24 mouse cellular contexts compared by ENCODE assay signal in genomic region chr9:22453990-22454389, GRCm38 (mm10). TPM values are rescaled to one million over a fixed set of nuclear protein-coding genes. Genes with fewer than 3 reads are reported as not detected.
A peak's percentile ranks its signal among the peaks of the same experiment; 100 is the strongest.
DNase-seq lines count a peak whose midpoint lies in the region; ATAC-seq and TF ChIP-seq lines count a peak whose summit lies in the region.
"Not testable (repeated sequence)": the region's sequence is repeated elsewhere in the genome, so short reads cannot be mapped to it uniquely, and the experiment has no call there.
"Had no signal": no experiment of that assay in that cellular context is flagged by ENCODE, and none has a peak within 500 bp of the region (broad histone marks: within the 10 kb centered on the region; RNA-seq: fewer than 3 reads in every experiment).

Gene Gm17545 (plus strand): TSS chr9:22454290.

- WGBS in liver, embryonic 11.5 days: 82% methylated on average over 8 of the region's 8 CpGs
- 81% methylated on average over 8 of the region's 8 CpGs for WGBS in liver, embryonic 12.5 days (ENCODE audit: insufficient replicate concordance)
- WGBS in liver, embryonic 13.5 days (ENCODE audit: insufficient replicate concordance): 73% methylated on average over 8 of the region's 8 CpGs
- 71% methylated on average over 8 of the region's 8 CpGs for WGBS in liver, embryonic 14.5 days (ENCODE audit: insufficient replicate concordance)
- 71% methylated on average over 8 of the region's 8 CpGs for WGBS in liver, embryonic 15.5 days (ENCODE audit: insufficient replicate concordance)
- WGBS in liver, embryonic 16.5 days (ENCODE audit: insufficient replicate concordance): 77% methylated on average over 8 of the region's 8 CpGs

- peaks cover 26 to 82% of the 10 kb centered on the region in 2 experiments for H3K36me3 ChIP-seq in MEL (ENCODE audit: control insufficient read depth in 1 of 2, insufficient read depth in 2 of 2, low read length in 2 of 2)
- H3K36me3 ChIP-seq in erythroblast, embryonic 14.5 days (ENCODE audit: control insufficient read depth): peaks cover 91% of the 10 kb centered on the region
- peaks cover 50% of the 10 kb centered on the region for H3K36me3 ChIP-seq in liver, embryonic 11.5 days (ENCODE audit: control insufficient read depth, insufficient read depth, low read length)
- peaks cover 100% of the 10 kb centered on the region for H3K36me3 ChIP-seq in liver, embryonic 12.5 days
- H3K36me3 ChIP-seq in liver, embryonic 13.5 days: peaks cover 84% of the 10 kb centered on the region
- H3K36me3 ChIP-seq in liver, embryonic 14.5 days (replicated peaks; ENCODE audit: control insufficient read depth, insufficient read depth, low read depth): peaks cover 41% of the 10 kb centered on the region
- H3K36me3 ChIP-seq in liver, embryonic 15.5 days (replicated peaks): peaks cover 93% of the 10 kb centered on the region
- peaks cover 29% of the 10 kb centered on the region for H3K36me3 ChIP-seq in liver, embryonic 16.5 days (ENCODE audit: control insufficient read depth, insufficient read depth)

- not testable (repeated sequence) for H3K27me3 ChIP-seq in MEL (ENCODE audit: control insufficient read depth in 1 of 2, insufficient read depth in 2 of 2, low read length in 2 of 2); erythroblast, embryonic 14.5 days (ENCODE audit: control insufficient read depth); liver, embryonic 11.5 days (replicated peaks; ENCODE audit: control insufficient read depth, insufficient read depth, low read length); liver, embryonic 12.5 days (replicated peaks); liver, embryonic 13.5 days; liver, embryonic 14.5 days (ENCODE audit: control insufficient read depth, insufficient read depth, low read length); liver, embryonic 15.5 days; liver, embryonic 16.5 days (ENCODE audit: control insufficient read depth, insufficient read depth, low read depth, low read length)

- DNase-seq in MEL (ENCODE audit: low read depth, low spot score); liver, embryonic 11.5 days (ENCODE audit: low spot score); liver, embryonic 13.5 days; liver, embryonic 14.5 days (ENCODE audit: low read depth in 3 of 3, low spot score in 3 of 3): not testable (repeated sequence)

- TF ChIP-seq RAD21 in MEL (IDR thresholded peaks at IDR 0.05; ENCODE audit: low read depth, low read length): not testable (repeated sequence)

- not testable (repeated sequence) for TF ChIP-seq POLR2A in MEL (IDR thresholded peaks at IDR 0.05; ENCODE audit: control insufficient read depth in 1 of 2, insufficient read depth in 1 of 2, low read depth in 1 of 2, low read length in 2 of 2, poor library complexity in 1 of 2)

- peak within 1 kb of the TSS; percentile 11; the same call in 1 of the 2 replicates for H3K9ac ChIP-seq in MEL (ENCODE audit: control insufficient read depth, low read depth, low read length, poor library complexity, severe bottlenecking)
- H3K9ac ChIP-seq in liver, embryonic 11.5 days (ENCODE audit: low read depth, low read length): peak within 1 kb of the TSS; percentile 18; the same call in 1 of the 2 replicates
- H3K9ac ChIP-seq in liver, embryonic 12.5 days: peak within 1 kb of the TSS; percentile 14
- peak within 1 kb of the TSS; percentile 46 for H3K9ac ChIP-seq in liver, embryonic 13.5 days
- peak within 1 kb of the TSS; percentile 7; the same call in 1 of the 2 replicates for H3K9ac ChIP-seq in liver, embryonic 14.5 days (replicated peaks)
- H3K9ac ChIP-seq in liver, embryonic 15.5 days: 0 out of 2 replicates have a peak within 1 kb of the TSS, but pooled peaks have one; percentile 15
- H3K9ac ChIP-seq in liver, embryonic 16.5 days (ENCODE audit: low read depth, low read length): not testable (repeated sequence)

- not testable (repeated sequence) for ATAC-seq in liver, embryonic 11.5 days (replicated peaks; ENCODE audit: low FRiP score); liver, embryonic 12.5 days; liver, embryonic 13.5 days (ENCODE audit: low read depth); liver, embryonic 14.5 days (ENCODE audit: insufficient read depth); liver, embryonic 15.5 days (ENCODE audit: insufficient read depth); liver, embryonic 16.5 days (ENCODE audit: low read depth)

- peak within 1 kb of the TSS; percentile 32; the same call in 1 of the 2 replicates for H3K4me2 ChIP-seq in liver, embryonic 11.5 days
- H3K4me2 ChIP-seq in liver, embryonic 12.5 days: peak within 1 kb of the TSS; percentile 43
- peak within 1 kb of the TSS; percentile 32 for H3K4me2 ChIP-seq in liver, embryonic 13.5 days
- H3K4me2 ChIP-seq in liver, embryonic 14.5 days (ENCODE audit: low read depth): peak within 1 kb of the TSS; percentile 32
- H3K4me2 ChIP-seq in liver, embryonic 15.5 days: peak within 1 kb of the TSS; percentile 11; the same call in 1 of the 2 replicates
- peak within 1 kb of the TSS; percentile 24 for H3K4me2 ChIP-seq in liver, embryonic 16.5 days (ENCODE audit: low read depth, low read length)

- TF ChIP-seq CTCF in MEL (IDR thresholded peaks at IDR 0.05 in 2 of 3, conservative IDR thresholded peaks at IDR 0.05 in 1 of 3; ENCODE audit: control insufficient read depth in 1 of 3, insufficient read depth in 1 of 3, low read depth in 2 of 3, low read length in 3 of 3, poor library complexity in 1 of 3, severe bottlenecking in 1 of 3); liver, embryonic 14.5 days (IDR thresholded peaks at IDR 0.05; ENCODE audit: low read depth): not testable (repeated sequence)

- not testable (repeated sequence) for TF ChIP-seq EP300 in MEL (IDR thresholded peaks at IDR 0.05; ENCODE audit: low read depth in 1 of 2, low read length in 2 of 2); liver, embryonic 14.5 days (IDR thresholded peaks at IDR 0.05; ENCODE audit: low read depth)

- H3K4me1 ChIP-seq in MEL (ENCODE audit: control insufficient read depth in 1 of 2, insufficient read depth in 2 of 2, low read length in 2 of 2): peaks cover 21 to 25% of the 10 kb centered on the region in 2 experiments
- peaks cover 26% of the 10 kb centered on the region for H3K4me1 ChIP-seq in erythroblast, embryonic 14.5 days (ENCODE audit: control insufficient read depth)
- not testable (repeated sequence) for H3K4me1 ChIP-seq in liver, embryonic 11.5 days (replicated peaks; ENCODE audit: control insufficient read depth, insufficient read depth, low read length)
- peaks cover 30% of the 10 kb centered on the region for H3K4me1 ChIP-seq in liver, embryonic 12.5 days
- peaks cover 25% of the 10 kb centered on the region for H3K4me1 ChIP-seq in liver, embryonic 13.5 days (replicated peaks)
- peaks cover 0 to 16% of the 10 kb centered on the region in 2 experiments; a peak in 2 of 4 replicates for H3K4me1 ChIP-seq in liver, embryonic 14.5 days (replicated peaks; ENCODE audit: control insufficient read depth in 2 of 2, insufficient read depth in 2 of 2, low read length in 1 of 2)
- H3K4me1 ChIP-seq in liver, embryonic 15.5 days (replicated peaks): peaks cover 22% of the 10 kb centered on the region
- H3K4me1 ChIP-seq in liver, embryonic 16.5 days (ENCODE audit: control insufficient read depth, low read depth, low read length): peaks cover 11% of the 10 kb centered on the region

- peak within 1 kb of the TSS; percentile 74 for H3K27ac ChIP-seq in MEL (ENCODE audit: control insufficient read depth, low read depth, low read length)
- peak within 1 kb of the TSS; percentile 83 for H3K27ac ChIP-seq in liver, embryonic 11.5 days (ENCODE audit: low read depth, low read length)
- peak within 1 kb of the TSS; percentile 74 for H3K27ac ChIP-seq in liver, embryonic 12.5 days
- H3K27ac ChIP-seq in liver, embryonic 13.5 days: peak within 1 kb of the TSS; percentile 68
- peak within 1 kb of the TSS; percentile 14; the same call in 1 of the 2 replicates for H3K27ac ChIP-seq in liver, embryonic 14.5 days
- H3K27ac ChIP-seq in liver, embryonic 15.5 days (replicated peaks): peak within 1 kb of the TSS; percentile 66
- peak within 1 kb of the TSS; percentile 58 for H3K27ac ChIP-seq in liver, embryonic 16.5 days (ENCODE audit: low read length)

- H3K4me3 ChIP-seq in MEL (ENCODE audit: control insufficient read depth in 1 of 2, insufficient read depth in 1 of 2, low read depth in 2 of 2, low read length in 2 of 2); liver, embryonic 11.5 days (ENCODE audit: low read depth, low read length); liver, embryonic 12.5 days; liver, embryonic 13.5 days (replicated peaks); liver, embryonic 14.5 days (ENCODE audit: insufficient read depth in 1 of 2, low read depth in 2 of 2, low read length in 2 of 2); liver, embryonic 15.5 days (replicated peaks); liver, embryonic 16.5 days (ENCODE audit: low read depth, low read length): not testable (repeated sequence)
- peak within 1 kb of the TSS; percentile 12 for H3K4me3 ChIP-seq in erythroblast, embryonic 14.5 days (replicated peaks)

- H3K9me3 ChIP-seq in MEL (replicated peaks; ENCODE audit: insufficient read depth, low read length); erythroblast, embryonic 14.5 days (ENCODE audit: control insufficient read depth, low read length); liver, embryonic 11.5 days (ENCODE audit: control insufficient read depth, low read length); liver, embryonic 12.5 days (replicated peaks); liver, embryonic 13.5 days (replicated peaks); liver, embryonic 14.5 days (ENCODE audit: control insufficient read depth, low read length); liver, embryonic 15.5 days (replicated peaks); liver, embryonic 16.5 days (replicated peaks; ENCODE audit: control insufficient read depth, low read length): not testable (repeated sequence)

- H3K79me2 ChIP-seq in MEL (ENCODE audit: control insufficient read depth, insufficient read depth, low read length, poor library complexity): not testable (repeated sequence)

RNA-seq across cellular contexts. Expression of gene Gm17545, which starts in this region (rescaled TPM):
- not detected in 2 replicates for total RNA-seq in MEL (2012; rRNA removed)
- polyA plus RNA-seq in MEL (2012; ENCODE audit: insufficient read depth in 1 of 2, insufficient read length in 2 of 2, low read depth in 1 of 2, low replicate concordance in 2 of 2, missing spikeins in 1 of 2): not detected
- not detected in 2 replicates for polyA plus RNA-seq in erythroblast, embryonic 14.5 days (2012)
- polyA plus RNA-seq in liver, embryonic 11.5 days (2014; fragmentation: Nextera tagmentation; extraction: Ambion mirVana): not detected in 2 replicates
- polyA plus RNA-seq in liver, embryonic 12.5 days (2016; fragmentation: Nextera tagmentation; extraction: Ambion mirVana): not detected in 2 replicates
- polyA plus RNA-seq in liver, embryonic 13.5 days (2015; fragmentation: Nextera tagmentation; extraction: Ambion mirVana): not detected in 2 replicates
- polyA plus RNA-seq in liver, embryonic 14.5 days (2012; rRNA removed): not detected in 2 replicates
- polyA plus RNA-seq in liver, embryonic 14.5 days (2014; fragmentation: Nextera tagmentation; extraction: Ambion mirVana): not detected in 2 replicates
- polyA plus RNA-seq in liver, embryonic 15.5 days (2015; fragmentation: Nextera tagmentation; extraction: Ambion mirVana): not detected in 2 replicates
- polyA plus RNA-seq in liver, embryonic 16.5 days (2015; fragmentation: Nextera tagmentation; extraction: Ambion mirVana): not detected in 2 replicates
- total RNA-seq: adrenal gland, adult 18-20 months; adrenal gland, adult 2 months; adrenal gland, adult 8-10 months; adrenal gland, postnatal 10 days; adrenal gland, postnatal 14 days; adrenal gland, postnatal 25 days; adrenal gland, postnatal 36 days; adrenal gland, postnatal 4 days; CH12.LX; ES-E14; G1E had no signal
- polyA plus RNA-seq: activated CD4-positive, CD25-positive, alpha-beta regulatory T cell, adult 4 months; adrenal gland, adult 2 months; brain, embryonic 14.5 days; C2C12; CD4-positive, CD25-positive, alpha-beta regulatory T cell, adult 4 months; G1E; Patski had no signal

Comparison
In these comparisons a context has a peak if more than half of its experiments do, and no peak if none do; other contexts are left out.
1. H3K27ac ChIP-seq: peak in every context shown above with its lines; median percentile 83 in liver, embryonic 11.5 days; 74 in MEL; 74 in liver, embryonic 12.5 days; 68 in liver, embryonic 13.5 days; 66 in liver, embryonic 15.5 days; 58 in liver, embryonic 16.5 days; 14 in liver, embryonic 14.5 days.